Mouse (Mus musculus) brain, embryonic 18.5 days (tissue): ENCODE results near the gene Alg3.

Source experiments
- DNase-seq: peaks from one replicate; pipeline ENCODE4 v3.0.0-alpha.2; 2012; ENCODE audit warnings: low read depth, low spot score

The Alg3 gene

DNA sequence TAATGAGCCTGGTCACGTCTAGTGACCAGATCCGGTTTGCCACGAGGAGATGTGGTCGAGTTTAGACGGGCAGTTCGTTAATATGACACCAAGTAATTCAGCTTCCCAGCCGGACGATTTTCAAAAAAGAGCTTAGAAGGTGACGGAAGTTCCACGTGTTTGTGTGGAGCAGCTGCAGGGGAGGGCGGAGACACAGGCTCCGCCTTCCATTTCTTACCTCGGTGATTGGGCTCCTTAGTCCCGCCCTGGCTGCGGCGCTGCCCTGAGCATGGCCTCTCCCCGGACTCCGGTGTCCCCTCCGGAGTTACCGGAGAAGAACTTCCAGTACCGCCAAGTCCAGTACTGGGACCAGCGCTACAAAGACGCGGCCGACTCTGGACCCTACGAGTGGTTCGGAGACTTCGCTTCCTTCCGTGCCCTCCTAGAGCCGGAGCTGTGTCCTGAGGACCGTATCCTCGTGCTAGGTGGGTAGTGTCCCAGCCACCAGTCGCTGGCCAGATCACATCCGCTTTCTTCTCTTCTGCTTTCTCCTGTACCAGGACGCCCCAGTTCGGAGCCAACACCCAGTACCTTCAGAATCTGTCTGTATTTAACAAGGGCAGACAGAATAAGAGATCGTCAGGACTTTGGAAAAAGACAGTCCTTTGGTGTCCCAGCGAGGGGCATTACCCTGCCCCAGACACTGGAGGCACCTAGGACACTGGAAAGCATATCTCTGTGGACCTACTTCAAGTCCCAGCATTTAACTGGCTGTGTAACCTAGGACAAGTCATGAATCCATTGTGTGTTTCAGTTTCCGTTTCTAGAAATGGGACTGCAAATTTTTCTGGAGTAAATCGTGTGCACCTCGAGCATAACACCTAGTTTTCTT, at the start of gene Alg3, which contains the start of the genes Eef1akmt4 and Gm49333:
Gene Alg3, minus strand, starts transcription at position 379 of the 871 bp plus-strand sequence.
Gene Eef1akmt4, plus strand, starts transcription at position 237 of the 871 bp plus-strand sequence.
Gene Gm49333, plus strand, starts transcription at position 254 of the 871 bp plus-strand sequence.
- DNase-seq = no peak

DNA sequence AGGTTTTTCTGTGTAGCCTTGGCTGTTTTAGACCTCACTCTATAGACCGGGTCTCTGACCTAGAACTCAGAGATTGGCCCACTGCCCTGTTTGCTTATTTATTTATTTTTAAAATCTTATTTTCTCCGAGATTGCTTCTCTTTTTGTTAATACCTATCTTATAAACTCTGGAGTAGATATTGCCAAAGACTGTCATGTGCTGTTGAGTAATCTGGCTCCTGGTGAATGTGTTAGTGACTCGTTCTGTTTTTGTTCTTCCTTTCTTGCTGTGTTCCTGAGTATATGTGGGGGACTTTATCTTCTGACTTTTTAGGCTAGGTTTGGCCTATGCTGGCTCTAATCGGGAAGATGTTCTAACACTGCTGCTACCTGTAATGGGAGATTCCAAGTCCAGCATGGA, 46.1 kb upstream of the Alg3 start:
- DNase-seq = no peak

DNA sequence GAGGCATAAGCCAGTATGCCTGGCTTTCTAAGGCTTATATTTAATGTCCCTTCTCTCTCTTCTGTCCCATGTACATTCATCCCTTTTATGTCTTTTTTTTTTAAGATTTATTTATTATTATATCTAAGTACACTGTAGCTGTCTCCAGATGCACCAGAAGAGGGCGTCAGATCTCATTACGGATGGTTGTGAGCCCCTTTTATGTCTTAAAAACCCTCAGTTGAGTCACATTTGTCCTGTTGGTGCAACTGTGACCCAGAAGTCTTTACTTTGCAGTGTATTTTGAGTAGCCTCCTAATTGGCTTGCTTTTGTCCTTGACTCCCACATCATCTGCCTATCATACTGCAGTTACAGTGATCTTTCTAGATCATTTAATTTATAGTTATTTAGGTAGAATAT, 41.8 kb upstream of the Alg3 start:
- DNase-seq = no peak

DNA sequence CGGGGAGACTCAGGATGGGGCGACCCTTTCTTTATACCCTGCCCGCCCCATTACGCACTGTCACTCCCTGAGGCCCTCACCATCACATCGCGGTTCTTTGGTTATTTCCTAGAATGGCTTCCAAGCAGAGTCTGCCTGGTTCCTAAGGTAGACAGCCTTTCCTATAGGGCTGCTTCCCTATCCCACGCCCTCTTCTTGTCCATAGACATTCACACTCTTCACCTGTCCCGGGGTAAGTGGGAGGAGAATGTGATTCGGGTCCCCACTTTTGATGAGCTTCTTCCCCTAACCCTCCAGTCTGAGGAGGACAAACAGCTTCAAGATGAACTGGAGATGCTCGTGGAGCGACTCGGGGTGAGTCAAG, 40.4 kb upstream of the Alg3 start:
- no peak for DNase-seq

DNA sequence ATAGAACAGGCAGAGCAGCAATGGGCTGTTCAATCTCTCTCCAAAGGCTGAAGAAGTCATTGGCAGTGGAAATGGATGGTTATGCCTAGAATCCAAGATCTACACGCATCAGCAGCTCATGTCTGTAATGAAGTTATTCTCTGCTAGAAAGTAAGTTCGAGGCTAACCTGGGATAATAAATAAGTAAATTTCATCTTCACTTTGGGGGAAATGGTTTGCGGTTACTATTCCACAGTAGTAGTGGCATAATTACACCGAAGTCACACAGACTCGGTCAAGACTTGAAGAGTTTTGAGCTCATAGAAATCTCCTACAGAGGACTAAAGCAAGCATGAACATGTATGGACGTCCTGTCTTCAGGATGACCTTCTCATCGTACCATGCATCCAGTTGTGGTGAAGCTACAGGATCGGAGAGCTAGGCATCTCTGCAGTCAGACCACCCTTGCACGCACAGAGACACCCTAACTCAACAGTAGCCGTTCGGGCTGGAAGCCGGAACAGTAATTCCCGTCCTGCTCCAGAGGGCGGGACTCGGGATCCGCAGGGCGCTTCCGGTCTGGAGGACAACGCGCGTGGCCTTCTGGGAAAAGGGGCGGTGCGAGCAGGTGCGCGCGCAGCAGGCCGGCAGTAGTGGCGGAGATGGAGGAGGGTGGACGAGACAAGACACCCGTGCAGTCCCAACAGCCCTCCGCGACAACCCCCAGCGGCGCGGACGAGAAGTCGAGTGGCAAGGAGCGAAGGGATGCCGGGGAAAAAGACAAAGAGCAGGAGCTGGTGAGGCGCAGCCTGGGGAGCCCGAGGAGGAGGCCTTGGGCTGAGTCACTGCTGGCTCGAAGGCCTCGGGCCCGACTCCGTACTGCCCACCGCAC, 39.8 kb upstream of the Alg3 start, which contains the start of gene Psmd2:
Gene Psmd2, plus strand, starts transcription at position 577 of the 871 bp plus-strand sequence.
- peak; percentile 87 for DNase-seq

DNA sequence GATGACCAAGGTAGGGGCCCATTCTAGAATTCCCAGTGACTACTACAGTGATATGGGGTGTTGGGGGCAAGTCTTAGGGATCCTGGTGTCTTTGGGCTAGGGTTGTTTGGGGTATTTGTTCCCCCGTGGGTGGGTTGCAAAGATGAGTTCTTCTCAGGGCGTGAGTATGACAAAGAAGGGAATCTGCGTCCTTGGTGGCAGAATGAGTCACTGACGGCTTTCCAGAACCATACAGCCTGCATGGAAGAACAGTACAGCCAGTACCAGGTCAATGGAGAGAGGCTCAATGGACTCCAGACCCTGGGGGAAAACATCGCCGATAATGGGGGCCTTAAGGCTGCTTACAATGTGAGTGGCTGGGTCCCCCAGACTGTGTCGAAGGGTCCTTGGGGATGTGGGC, 32.4 kb upstream of the Alg3 start:
- no peak for DNase-seq

DNA sequence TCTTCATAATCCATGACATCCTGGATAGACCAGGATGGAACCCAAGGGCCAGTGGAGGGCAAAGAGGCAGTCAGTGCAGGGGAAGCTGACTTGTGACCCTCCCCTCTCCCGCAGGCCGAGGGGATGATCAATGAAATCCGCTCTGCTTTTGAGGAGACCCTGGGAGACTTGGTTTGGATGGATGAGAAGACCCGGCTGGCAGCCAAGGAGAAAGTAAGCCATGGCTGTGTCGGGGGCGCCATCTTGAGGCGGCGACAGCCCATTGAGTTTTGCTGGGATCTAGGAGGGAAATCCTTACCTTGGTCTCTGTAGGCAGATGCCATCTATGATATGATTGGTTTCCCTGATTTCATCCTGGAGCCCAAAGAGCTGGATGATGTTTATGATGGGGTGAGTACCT, 30.6 kb upstream of the Alg3 start:
- no peak for DNase-seq

DNA sequence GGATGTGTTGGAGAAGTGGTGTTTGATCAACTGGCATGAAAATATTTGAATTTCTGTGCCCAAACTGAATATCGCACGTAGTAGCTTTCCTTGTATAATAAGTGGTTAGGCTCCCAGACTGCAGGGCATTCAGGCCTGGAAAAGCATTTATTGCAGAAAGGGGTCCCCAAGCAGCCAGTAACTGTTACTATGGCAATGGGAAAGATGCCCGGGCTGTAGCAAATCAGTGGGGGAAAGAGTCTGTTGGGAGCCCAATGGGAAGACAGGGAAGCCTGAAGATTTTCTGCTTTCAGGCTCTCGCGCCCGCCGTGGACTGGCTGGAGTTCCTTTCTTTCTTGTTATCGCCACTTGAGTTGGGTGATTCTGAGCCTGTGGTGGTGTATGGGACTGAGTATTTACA, 26.8 kb upstream of the Alg3 start:
- no peak for DNase-seq

DNA sequence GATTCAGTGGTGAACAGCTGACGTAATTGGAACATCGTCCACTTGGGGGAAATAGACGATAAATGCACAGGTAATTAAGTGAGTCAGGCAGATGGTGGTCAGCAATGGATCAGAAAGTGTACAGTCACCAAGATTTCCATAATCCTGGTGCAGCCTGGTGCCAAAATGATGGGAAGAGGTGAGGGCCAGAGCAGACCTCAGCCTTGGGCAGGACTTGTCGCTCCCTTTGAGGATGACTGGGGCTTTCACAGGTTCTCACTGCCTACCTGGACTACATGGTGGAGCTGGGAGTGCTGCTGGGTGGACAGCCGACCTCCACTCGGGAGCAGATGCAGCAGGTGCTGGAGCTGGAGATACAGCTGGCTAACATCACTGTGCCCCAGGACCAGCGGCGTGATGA, 25.9 kb upstream of the Alg3 start:
- no peak for DNase-seq

DNA sequence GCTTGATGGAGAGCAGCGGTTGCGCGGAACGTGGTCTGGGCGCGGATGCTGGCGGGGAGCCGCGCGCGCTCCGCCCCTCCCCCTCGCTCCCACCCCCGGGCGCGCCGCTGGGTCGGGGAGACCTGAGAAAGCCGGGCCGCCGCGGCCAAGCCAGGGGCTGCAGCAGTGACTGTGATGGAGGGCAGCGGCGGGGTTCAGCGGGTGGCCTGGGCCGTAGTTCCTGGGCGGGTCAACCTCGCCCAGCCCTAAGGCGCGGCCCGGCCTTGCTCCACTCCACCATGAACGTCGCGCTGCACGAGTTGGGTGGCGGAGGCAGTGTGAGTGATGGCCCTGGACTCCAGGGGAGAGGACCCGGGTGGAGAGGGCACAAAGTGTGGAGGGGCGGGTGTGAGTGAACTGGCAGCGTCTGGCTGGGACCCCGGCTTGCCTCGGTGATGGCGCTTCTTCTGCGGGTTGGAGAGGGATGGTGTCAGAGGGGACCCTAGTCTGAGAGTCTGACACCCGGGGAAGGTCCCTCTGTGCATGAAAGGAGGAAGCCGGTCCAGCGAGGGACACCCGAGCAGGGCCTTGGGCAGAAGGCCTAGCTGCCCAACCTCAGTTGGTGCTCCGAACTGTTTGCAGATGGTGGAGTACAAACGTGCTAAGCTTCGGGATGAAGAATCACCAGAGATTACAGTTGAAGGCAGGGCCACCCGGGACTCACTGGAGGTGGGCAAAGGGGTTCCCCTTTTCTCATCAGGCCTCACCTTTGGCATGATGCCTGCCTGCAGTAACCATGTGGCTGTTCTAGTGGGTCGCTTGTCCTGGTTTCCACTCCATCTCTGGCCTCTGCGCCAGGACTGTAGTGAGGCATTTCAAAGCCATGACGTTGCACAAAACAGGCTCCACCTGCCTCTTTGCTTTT, 18.4 kb upstream of the Alg3 start, which contains the start of gene Ece2:
Gene Ece2, plus strand, starts transcription at position 98 of the 904 bp plus-strand sequence.
- no peak for DNase-seq

DNA sequence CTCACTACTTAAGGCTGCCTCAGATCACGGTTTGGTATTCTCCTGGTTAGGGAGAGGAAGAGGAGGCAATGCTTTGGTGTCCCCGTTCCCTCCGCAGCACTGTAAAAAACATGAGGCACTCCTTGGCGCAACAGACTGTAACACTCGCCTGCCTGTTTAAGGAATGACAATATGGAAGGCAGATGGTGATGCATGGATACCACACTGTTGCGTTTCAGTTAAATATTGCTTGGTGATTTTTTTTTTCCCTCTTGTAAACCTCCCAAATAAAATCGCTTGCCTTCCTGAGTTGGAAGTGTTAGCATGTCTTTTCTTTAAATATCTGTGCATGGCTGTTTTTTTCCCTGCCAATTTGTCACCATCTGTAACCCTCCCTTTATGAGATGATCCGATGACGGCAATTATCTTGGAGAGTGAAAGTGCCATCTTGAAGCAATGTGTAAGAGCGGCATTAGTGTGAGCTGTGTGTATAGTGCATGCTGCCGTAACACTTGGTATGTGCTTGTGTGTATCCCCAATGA, 17.4 kb upstream of the Alg3 start:
- peak; percentile 75 for DNase-seq

DNA sequence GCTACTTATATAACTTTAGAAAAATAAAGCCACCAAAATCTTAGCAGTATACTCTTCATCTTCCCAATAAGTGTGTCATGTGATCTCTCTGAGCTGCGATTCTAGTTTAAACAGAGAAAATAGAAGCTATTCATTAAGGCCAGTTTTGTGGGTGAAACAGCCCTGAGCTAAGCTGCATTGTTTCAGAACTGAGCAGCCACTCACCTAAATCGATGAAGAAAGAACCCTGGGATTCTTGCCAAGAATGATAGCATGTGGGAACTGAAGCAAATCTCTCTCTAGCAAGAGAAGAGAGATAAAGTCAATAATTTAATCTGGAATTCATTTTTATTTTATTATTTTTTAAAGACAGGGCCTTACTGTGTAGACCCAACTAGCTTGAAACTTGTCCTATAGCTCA, 11.7 kb upstream of the Alg3 start:
- DNase-seq = no peak

DNA sequence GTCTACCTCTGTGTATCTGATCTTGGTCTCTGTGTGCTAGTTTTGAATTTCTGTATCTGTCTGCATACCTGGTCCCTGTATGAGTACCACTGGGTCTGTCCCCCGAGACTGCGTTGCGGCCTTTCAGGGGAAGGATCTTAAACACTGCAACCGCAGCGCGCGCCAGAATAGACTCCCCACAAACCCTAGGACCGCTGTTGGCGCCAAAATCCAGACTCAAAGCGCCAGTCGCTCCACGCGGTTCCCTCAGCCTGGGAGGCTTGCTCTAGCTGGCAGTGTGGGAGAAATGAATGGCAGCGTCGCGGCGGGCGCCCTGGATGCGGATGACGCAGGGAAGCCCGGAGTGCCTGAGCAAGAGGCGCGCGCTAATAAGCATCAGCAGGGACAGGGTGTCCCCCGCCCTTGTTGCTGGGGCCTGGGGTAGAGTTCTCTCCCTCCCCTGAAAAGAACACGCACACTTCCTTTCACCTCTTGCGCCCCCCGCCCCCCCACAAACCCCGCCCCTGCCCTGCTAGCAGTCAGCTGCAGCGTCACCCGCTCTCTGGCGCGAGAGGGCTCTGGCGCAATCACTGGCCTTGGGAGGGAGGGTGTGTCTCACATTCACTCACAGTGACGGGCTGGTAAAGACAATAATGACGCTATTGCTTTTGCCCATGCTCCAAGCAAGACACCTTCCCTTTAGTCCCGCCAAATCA, 10.6 kb upstream of the Alg3 start:
- DNase-seq = no peak

DNA sequence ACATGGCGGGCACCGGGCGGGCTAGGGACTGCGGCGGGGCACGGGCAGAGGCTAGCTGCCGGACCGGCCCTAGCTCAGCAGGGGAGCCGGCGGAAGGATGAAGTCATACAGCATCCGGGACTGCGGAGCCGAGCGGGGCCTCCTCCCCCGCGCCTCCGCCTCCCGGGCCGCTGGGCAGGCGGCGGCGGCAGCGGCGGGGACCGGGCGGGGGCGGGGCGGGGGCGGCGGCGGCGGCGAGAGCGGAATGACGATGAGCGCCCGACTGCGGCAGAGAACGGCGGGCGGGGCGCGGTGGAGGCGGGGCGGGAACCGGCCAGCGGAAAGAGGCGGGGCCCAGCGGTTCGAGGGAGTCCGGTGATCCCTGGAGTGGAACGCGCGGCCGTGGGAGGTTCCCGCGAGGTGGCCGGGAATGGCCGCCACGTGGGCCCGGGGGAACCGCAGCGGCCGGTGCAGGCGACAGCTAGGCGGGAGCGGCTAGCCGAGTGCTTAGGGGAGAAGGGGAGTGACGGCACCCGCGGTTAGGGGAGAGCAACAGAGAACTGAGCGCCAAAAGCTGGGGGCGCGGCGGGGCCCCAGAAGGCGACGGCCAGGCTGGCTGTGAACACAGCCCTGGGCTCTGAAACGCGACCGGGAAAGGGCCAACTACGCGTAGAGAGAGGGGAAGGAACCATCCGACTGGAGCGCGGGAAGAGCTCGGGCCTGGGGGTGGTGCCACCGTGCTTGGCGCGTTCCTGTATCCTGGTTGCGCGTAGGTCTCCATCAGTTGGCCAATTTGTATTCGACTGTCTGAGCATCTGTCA, 9.9 kb upstream of the Alg3 start, which contains the start of gene Camk2n2:
Gene Camk2n2, minus strand, starts transcription at position 97 of the 800 bp plus-strand sequence.
- no peak for DNase-seq

DNA sequence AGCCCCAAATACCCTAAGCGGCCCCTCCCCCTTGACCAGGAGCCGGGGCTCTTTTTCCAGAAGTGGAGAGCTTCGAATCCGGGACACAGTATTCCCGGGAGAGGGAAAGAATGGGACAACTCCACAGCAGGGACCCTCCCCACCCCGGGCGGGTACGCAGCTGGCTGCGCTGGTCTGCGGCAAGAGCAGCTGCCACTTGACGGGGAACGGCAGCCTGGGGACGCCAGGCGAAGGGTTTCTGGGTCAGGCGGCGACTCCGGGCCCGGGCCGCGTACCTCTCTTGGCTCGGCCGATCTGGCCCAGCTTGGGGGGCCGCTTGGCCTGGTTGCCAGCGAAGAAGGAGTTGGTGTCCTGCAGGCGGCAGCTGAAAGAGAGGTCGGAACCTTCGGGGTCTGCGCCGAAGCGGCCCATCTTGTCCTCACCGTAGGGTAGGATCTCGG, 9.2 kb upstream of the Alg3 start:
- no peak for DNase-seq

DNA sequence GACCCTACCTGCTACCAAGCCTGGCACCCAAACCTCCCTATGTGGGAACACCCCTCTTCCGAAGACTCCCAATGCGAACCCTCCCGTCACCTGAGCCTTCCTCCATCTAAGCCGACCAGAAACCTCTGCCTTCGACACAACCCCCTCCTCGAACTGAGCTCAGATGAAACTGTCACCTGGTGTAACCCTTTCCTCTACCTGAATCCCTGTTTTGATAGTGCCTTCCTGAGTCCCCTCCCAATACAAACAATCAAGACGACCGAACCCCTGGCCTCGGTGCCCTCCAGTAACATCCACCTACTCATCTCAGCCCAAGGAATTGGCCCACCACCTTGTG, 8.8 kb upstream of the Alg3 start:
- DNase-seq = no peak

DNA sequence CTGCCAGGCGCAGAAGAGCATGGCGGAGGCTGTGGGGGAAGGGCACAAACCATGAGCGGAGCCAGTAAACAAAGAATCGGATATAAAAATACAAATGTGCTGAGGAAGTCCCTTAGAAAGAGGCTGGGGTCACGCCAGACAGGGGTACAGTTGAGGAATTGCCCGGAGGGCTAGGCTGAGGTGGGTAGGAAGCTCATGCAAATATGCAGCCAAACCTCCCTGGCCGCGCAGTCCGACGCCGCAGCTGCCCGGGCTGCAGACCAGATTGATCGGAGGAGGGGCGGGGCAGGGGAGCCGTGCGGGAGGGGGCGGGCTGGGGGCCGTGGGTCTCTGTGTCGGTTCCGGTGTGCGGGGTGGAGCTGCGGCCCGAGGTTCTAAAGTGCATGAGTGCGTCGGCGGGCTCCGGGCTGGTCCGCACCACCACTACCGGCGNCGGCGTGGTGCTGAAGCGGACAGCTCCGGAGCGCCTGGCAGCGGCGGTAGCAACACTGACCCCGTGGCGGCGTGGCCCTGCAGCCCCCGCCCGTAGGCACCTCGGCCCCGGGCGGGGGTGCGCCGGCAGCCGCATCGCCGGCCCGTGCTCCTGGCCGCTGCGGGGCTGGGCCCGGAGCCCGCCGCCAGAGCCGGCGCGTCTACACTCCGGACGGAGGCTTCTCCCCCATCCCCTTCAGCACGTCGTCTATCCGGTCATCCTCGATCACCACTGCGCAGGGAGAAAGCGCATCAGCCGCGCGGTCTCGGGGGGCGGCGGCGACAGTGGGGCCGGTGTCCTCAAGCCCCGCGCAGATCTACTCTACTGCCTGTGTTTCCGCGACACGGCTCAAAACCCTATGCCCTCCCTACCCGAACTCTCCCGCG, 8.2 kb upstream of the Alg3 start:
- DNase-seq = no peak

DNA sequence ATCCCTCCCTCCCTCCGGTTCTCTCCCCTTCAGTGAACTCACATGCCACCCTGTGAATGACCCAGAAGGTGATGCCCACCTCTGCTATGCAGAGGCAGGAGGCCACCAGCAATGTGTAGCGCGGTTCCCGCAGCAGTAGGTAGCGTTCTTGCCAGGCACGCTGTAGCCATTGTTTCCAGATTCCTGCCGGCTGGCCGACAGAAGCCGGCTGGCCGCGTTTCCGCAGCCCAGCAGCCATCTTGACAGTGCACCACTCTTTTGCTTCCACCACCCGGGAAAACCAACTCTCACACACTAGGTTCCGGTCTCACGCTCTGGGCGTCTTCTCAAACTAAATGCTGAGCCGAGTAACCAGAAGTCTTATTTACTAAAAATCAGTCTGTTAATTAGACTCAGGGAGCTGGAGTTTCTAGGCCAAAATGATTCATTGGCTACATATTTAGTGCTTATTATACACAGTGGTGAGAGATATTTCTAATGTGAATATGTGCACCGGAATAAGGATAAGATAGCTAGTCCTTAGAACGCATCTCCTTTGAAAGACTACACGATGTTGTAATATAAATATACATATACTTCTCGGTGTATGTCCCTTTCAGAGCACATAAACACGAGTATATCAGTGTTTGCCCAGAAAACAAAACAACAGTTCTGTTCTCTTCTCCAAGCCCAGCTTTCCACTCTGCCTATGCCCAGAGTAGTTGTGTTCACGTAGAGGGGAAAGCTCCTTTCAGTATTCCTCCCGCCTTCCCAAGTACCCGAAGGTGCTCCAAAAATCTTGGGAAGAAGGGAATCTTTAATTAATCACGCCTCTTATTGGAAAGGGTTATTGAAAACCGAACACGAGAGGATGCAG, 806 bp downstream of the Alg3 start:
- no peak for DNase-seq
